Mouse (Mus musculus): Measurements from ENCODE around the gene Emx2.
A peak's percentile ranks its signal among the peaks of the same experiment; 100 is the strongest.

Gene Emx2

GRCm38 (mm10) chr19:59462459-59463292 lies 4.5 kb downstream of the Emx2 start:
- no peak for DNase-seq (ENCODE audit: low read depth, low spot score)

GRCm38 (mm10) chr19:59463842-59464443 lies 5.8 kb downstream of the Emx2 start:
- DNase-seq (ENCODE audit: low read depth, low spot score), result no peak

GRCm38 (mm10) chr19:59465281-59465680 lies 7.1 kb downstream of the Emx2 start:
- DNase-seq (ENCODE audit: low read depth, low spot score), result no peak

GRCm38 (mm10) chr19:59465751-59466410 lies 7.7 kb downstream of the Emx2 start:
- no peak for DNase-seq (ENCODE audit: low read depth, low spot score)

- no peak for DNase-seq (ENCODE audit: low read depth, low spot score)
These were observed 8.3 kb downstream of the Emx2 start for GRCm38 (mm10) chr19:59466417-59466937.

GRCm38 (mm10) chr19:59467016-59467412 lies 8.8 kb downstream of the Emx2 start:
- no peak for DNase-seq (ENCODE audit: low read depth, low spot score)

DNA sequence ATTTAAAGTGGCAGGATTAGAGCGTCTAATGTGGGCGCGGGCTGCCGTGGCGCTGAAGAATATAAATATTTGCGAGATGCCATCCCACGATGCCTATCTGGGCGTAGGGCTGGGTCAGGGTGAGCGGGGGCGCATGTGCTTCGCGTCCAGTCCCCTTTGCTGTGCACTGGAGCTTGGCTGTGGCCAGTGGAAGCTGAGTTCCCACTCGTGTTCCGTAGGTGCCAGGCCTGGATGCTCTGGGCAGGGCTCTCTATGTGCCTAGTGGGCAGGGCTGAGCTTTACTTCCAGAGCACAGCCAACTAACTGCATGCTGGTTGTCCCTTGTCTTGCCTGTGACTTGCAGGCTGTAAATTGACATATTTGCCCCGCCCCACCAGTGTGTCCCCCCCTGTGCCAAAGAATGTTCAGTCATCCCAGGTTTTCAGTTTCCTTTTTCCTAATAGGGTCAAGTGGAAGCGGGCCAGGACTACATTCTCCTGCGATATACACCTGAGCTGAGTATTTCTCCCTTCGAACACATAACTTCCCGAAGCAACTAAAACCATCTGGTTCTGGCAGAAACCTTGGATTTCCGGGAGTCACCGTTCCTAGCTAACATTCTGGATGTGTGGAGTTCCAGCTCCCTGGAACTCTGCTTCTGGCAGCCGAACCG lies 9.4 kb downstream of the Emx2 start:
- no peak for DNase-seq (ENCODE audit: low read depth, low spot score)

GRCm38 (mm10) chr19:59468065-59468810 lies 10.1 kb downstream of the Emx2 start:
- no peak for DNase-seq (ENCODE audit: low read depth, low spot score)

DNA sequence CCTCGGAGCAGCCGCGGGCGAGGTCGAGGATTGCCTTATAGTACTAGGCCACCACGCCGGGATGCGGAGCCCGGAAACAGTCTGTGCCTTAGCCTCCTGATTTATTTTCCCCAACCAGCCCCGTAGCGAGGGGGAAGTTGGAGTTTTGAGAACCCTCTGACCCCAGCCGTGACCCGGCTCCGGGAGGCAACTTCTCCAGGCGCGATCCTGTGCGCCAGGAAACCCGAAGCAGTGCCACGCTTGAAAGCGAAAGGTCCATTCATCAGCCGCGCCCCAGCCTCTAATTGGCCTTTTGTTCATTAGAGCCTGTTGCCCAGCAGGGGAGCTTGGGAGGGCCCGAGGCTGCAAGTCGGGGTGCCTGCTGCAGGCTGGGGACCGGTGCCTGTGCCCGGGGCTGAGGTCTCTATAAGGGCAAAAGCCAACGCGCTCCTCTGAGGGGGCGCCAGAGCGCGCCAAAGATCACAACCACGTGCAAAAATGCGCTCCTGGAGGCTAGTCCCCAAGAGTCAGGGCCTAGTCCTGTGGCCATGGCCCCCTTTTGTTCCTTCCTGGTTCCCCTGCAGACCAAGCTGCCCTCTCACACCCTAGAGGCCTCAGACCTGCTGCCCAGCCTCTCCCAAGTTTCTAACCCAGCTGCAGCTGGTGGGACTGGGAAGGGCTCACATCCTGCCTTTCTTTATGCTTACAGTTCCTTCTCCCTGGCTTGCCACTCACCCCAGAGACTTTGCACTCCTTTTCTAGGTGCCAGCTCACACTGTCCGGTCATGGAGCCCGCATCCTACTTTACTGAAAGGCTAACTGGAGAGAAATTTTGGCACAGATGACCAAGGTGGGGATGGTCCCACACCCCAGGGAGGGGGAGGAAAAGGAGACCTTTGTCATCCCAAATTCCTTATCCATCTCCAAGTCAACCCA lies 11.1 kb downstream of the Emx2 start:
- DNase-seq (ENCODE audit: low read depth, low spot score), result no peak

- no peak for DNase-seq (ENCODE audit: low read depth, low spot score)
These were observed 12.0 kb downstream of the Emx2 start for GRCm38 (mm10) chr19:59470074-59470630.

DNA sequence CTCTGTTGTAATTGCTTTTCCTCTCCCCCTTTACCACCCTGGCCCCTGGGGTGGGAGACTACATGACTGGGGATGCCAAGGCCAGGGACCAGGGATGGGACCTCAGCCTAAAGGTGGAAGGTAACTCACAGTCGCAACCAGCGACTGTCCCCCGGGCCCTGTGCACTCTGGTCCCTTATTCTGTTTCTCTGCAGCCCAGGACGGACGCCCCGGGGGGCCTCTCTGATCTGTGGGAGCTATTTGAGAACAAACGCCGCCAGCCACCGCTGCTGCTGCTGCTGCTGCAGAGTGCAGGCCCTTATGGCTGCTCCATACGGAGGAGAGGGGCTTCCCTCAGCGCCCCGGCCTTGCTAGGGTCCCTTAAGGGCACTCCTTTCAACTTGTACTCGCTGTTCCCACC lies 12.7 kb downstream of the Emx2 start:
- no peak for DNase-seq (ENCODE audit: low read depth, low spot score)

GRCm38 (mm10) chr19:59472844-59473243 lies 14.7 kb downstream of the Emx2 start:
- DNase-seq (ENCODE audit: low read depth, low spot score), result peak; percentile 65

- DNase-seq (ENCODE audit: low read depth, low spot score), result no peak
These were observed 21.7 kb downstream of the Emx2 start for GRCm38 (mm10) chr19:59479912-59480311.

DNA sequence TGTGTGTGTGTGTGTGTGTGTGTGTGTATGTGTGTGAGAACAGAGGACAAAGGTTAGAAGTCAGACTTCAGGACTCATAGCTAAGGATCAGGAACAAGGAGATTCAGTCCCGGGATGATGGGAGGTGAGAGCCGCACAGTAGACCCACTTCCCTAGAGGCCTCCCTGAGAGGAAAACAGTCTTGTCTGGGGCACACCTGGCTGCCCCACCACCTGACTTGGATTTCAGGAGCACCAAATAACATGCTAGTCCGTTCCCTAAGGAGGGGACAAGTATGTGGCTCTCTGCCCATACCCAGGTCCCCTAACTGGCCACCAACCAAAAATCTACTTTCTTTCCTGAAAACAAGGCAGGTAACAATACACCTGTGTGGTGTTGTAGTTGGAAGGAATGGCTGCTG lies 22.4 kb downstream of the Emx2 start:
- DNase-seq (ENCODE audit: low read depth, low spot score), result no peak

DNA sequence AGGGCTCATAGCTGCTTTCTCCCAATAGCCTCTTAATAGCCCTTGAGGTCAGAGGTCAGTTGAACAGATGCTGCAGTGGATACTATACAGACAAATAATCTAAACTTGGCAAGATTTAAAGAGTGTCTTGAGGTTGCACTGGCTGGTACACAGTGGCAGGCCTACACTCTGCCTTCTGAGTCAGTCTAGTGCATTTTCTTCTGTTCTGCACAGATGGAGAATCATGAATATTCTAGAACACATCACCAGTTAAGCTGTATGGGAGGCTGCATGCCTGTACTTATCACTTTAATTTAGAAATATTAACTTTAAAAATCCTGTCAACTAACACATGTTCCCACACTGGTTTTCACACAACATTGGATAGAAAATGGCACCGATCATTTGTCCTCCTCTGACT lies 34.1 kb downstream of the Emx2 start:
- peak; percentile 41 for DNase-seq (ENCODE audit: low read depth, low spot score)

DNA sequence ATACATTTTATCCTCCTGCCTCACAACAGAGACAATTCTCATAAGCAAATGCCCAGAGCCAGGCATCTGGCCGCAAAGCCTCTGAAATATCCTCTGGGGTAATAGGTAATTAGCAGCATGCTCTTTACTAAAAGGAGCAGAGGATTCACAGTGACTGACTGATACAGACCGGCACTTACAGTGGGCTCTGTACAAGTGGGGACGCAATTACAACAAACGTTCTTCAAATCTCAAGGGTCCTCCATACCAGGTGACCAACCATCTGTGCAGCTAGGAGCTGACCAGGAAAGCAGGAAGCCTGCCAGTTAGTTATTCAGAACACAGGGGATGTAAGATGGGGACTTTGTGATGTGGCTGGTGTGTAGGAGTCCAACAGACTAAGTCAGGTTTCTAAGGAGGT lies 38.7 kb downstream of the Emx2 start:
- DNase-seq (ENCODE audit: low read depth, low spot score), result no peak

DNA sequence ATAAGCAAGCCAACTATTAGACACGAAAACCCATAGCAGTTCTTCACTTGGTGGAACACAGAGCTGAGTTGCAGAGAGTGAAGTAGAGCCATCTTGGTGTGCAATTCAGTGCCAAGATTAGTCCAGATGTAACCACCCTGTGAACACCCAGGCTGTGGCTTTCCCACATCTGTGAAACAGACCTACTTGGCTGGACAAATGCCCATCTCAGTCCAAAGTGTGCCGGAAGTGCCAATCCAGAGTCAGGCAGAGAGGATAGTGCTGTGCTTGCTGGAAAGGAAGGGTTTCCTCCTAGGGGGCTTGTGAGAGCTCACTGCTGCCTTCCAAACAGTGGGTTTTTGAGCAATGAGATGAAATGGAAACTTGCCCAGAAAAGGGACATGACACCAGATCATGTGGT lies 50.7 kb downstream of the Emx2 start:
- DNase-seq (ENCODE audit: low read depth, low spot score), result no peak

GRCm38 (mm10) chr19:59513181-59513580 lies 55.0 kb downstream of the Emx2 start:
- no peak for DNase-seq (ENCODE audit: low read depth, low spot score)
